Mouse (Mus musculus): ENCODE data around the gene Agbl1. TPM values are rescaled to one million over a fixed set of nuclear protein-coding genes. Genes with fewer than 3 reads are reported as not detected.

Gene Agbl1
- polyA plus RNA-seq (2012; rRNA removed): 0.02 and 0.06 TPM in 2 replicates

GRCm38 (mm10) chr7:76229311-76229937, at the start of gene Agbl1:
Agbl1 (plus strand) TSS chr7:76229887.

